Mouse (Mus musculus) olfactory bulb, adult 2 months (tissue): ENCODE results near the gene Csde1.

Experiments
- CTCF ChIP-seq: fragments of 200-500 bp; IDR thresholded peaks from 2 replicates; pipeline ENCODE4 v1.5.1; 2012; ENCODE audit warnings: low read depth, mild to moderate bottlenecking, low read length, moderate library complexity; ENCODE audit not compliant: insufficient read depth
- POLR2A ChIP-seq: fragments of 200-500 bp; IDR thresholded peaks from 2 replicates; pipeline ENCODE4 v1.6.1; 2012; ENCODE audit warnings: mild to moderate bottlenecking, low read depth, low read length, moderate library complexity; ENCODE audit not compliant: insufficient read depth

DNA sequence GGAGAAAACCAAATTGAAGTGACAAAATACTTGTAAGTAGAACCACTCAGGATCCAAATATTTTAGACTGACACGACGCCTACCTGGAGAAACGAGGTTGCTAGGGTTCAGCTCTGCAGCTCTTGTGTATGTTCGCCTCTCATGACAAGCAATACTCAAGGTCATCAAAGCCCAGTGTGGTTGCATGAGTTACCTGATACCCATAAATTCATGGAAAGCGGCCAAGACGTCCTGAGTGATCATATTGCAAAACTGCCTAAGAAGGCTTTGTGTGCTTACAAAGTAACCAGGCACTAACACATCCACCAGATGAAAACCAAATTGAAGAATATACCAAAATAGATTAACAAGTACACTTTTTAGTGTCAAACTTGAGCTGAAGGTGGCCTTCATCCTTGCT, 48.7 kb downstream of the Csde1 start:
- no peak for TF ChIP-seq POLR2A
- no peak for TF ChIP-seq CTCF
